Mouse (Mus musculus) liver, embryonic 12.5 days (tissue): ENCODE measurements around the gene Prkg1. TPM values are rescaled to one million over a fixed set of nuclear protein-coding genes. Genes with fewer than 3 reads are reported as not detected.

ENCODE experiments used
- ATAC-seq: fragments of 200-750 bp; cut with Nextera tagmentation; 2 replicates; pipeline ENCODE4 v1.8.0; 2017; ENCODE audit warnings: moderate number of reproducible peaks, mild to moderate bottlenecking, moderate library complexity
- H3K27ac ChIP-seq: fragments of 300-500 bp; sonication (generic); 2 replicates; pipeline ENCODE4 v1.5.1; 2016; ENCODE audit warnings: mild to moderate bottlenecking
- H3K27me3 ChIP-seq: fragments of 300-500 bp; sonication (generic); replicated peaks from 2 replicates; pipeline ENCODE4 v1.6.1; 2016; ENCODE audit warnings: mild to moderate bottlenecking, moderate library complexity
- H3K36me3 ChIP-seq: fragments of 300-500 bp; sonication (generic); 2 replicates; pipeline ENCODE4 v1.6.1; 2016; ENCODE audit warnings: mild to moderate bottlenecking, moderate library complexity
- H3K4me1 ChIP-seq: fragments of 300-500 bp; sonication (generic); 2 replicates; pipeline ENCODE4 v1.6.1; 2016
- H3K4me2 ChIP-seq: fragments of 300-500 bp; sonication (generic); 2 replicates; pipeline ENCODE4 v1.6.1; 2016; ENCODE audit warnings: mild to moderate bottlenecking, moderate library complexity
- H3K4me3 ChIP-seq: fragments of 300-500 bp; sonication (generic); 2 replicates; pipeline ENCODE4 v1.5.1; 2016; ENCODE audit warnings: mild to moderate bottlenecking, moderate library complexity
- H3K9ac ChIP-seq: fragments of 300-500 bp; sonication (generic); 2 replicates; pipeline ENCODE4 v1.6.1; 2016; ENCODE audit warnings: mild to moderate bottlenecking, moderate library complexity
- H3K9me3 ChIP-seq: fragments of 300-500 bp; sonication (generic); replicated peaks from 2 replicates; pipeline ENCODE4 v1.6.1; 2016; ENCODE audit warnings: mild to moderate bottlenecking, moderate library complexity
- WGBS: fragments of 180-500 bp; shearing (Covaris S2); methylation state at CpG from one replicate; pipeline ENCODE4 v1.1.7; 2016; ENCODE audit not compliant: insufficient replicate concordance; 5-methylcytosine and 5-hydroxymethylcytosine counted together
- polyA plus RNA-seq: library from polyadenylated mRNA; unstranded; fragments of >200 nt; fragmentation: Nextera tagmentation; extraction: Ambion mirVana; gene quantifications from 2 replicates; pipeline ENCODE4 v1.2.1, GENCODE M21; 2016

The Prkg1 gene
- polyA plus RNA-seq, 1 experiment from 2014 or later = 1.4 TPM

DNA sequence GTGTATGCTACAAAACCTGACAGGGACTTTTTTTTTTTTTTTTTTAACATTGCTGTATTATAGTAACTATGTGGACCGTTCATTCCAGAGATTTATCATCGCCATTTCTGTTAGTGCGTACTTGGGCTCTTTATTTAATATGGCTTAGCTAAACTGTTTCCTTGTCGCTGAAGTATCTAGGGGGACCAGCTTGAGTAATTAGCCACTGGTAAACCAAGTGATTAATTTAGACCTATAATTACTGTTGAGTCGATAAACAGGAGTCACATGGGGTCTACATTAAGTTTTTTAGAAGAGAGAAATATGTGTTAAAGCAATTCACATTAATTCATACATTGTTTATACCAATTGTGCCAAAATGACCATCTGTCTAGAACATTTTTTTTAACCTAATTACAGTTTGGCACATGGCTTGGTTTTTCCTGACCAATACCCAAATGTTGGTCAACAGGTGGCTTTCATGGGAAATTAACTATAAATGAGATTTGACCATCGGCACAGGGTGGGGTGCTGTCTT lies 605.8 kb downstream of the Prkg1 start:
- H3K9ac ChIP-seq = no peak overlapping the region
- ATAC-seq = no peak
- H3K4me1 ChIP-seq = no peaks in the 10 kb centered on the region
- no peaks in the 10 kb centered on the region for H3K27me3 ChIP-seq
- H3K4me2 ChIP-seq = no peak overlapping the region
- no peaks in the 10 kb centered on the region for H3K9me3 ChIP-seq
- H3K36me3 ChIP-seq = no peaks in the 10 kb centered on the region
- WGBS = 77% methylated on average over 6 of the region's 6 CpGs
- no peak overlapping the region for H3K27ac ChIP-seq
- no peak overlapping the region for H3K4me3 ChIP-seq

DNA sequence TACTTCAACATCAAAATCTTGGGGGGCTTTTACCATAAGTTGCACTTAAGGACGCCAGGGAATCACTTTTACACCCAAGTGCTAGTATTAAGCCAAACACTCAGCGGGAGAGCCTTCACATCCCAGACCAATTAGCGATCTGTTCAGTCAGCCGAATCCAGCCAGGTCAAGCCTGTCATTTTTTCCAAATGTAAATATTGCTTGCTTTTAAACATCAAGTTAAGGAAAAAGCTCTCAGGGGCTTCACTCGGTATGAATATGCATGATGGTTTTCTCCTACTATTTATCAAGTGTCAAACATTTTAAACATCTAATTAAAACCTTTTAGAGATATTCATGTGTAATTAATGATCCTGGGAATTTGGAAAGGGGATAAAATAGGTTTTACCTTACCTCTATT lies 611.4 kb downstream of the Prkg1 start:
- Histone ChIP-seq H3K9me3 (no peaks in the 10 kb centered on the region), H3K27ac (no peak overlapping the region), H3K4me2 (no peak overlapping the region), H3K4me3 (no peak overlapping the region), H3K9ac (no peak overlapping the region), H3K27me3 (no peaks in the 10 kb centered on the region), H3K36me3 (no peaks in the 10 kb centered on the region), H3K4me1 (no peaks in the 10 kb centered on the region)
- no peak for ATAC-seq
- WGBS = 50% methylated on average over 5 of the region's 5 CpGs

DNA sequence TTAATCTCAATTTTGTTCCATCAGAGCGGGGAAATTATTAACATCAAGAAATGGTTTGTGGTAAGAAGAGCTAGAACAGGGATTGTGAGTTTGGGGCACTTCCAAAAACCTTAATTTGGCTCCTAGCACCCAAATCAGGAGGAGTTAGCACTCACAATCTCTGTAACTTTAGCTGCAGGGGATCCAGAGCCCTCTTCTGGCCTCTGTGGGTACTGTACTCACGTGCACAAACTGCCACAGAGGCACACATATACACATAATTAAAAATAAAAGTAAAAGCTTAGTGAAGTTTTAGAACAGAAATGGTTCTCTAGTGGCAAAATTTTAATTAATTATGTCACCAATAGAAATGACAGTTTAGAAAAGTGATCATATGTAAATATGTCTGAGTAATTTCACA lies 614.9 kb downstream of the Prkg1 start:
- ATAC-seq = no peak
- H3K4me3 ChIP-seq = no peak overlapping the region
- no peak overlapping the region for H3K27ac ChIP-seq
- H3K9me3 ChIP-seq = no peaks in the 10 kb centered on the region
- WGBS = 73% methylated on average over 2 of the region's 2 CpGs
- no peaks in the 10 kb centered on the region for H3K4me1 ChIP-seq
- H3K9ac ChIP-seq = no peak overlapping the region
- no peaks in the 10 kb centered on the region for H3K27me3 ChIP-seq
- no peaks in the 10 kb centered on the region for H3K36me3 ChIP-seq
- H3K4me2 ChIP-seq = no peak overlapping the region

DNA sequence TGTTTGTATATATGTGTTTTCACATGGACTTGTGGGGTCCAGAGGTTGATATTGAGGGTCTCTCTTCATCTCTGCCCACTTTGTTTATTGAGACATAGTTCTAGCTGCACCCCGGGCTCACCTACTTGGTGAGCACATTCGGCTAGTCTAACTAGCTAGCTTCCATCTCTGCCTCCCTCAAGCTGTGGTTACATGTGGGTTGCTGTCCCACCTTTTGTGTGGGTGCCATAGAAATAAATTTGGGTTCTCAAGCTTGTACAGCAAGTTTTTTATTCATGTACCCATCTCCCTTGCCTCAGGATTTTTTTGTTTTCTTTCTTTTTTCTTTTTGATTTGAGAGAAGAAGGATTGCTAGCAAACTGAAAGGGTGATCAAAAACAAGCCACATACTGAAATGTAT lies 617.4 kb downstream of the Prkg1 start:
- Histone ChIP-seq H3K27ac (no peak overlapping the region), H3K27me3 (no peaks in the 10 kb centered on the region), H3K9me3 (no peaks in the 10 kb centered on the region), H3K9ac (no peak overlapping the region), H3K4me1 (no peaks in the 10 kb centered on the region), H3K4me2 (no peak overlapping the region), H3K36me3 (no peaks in the 10 kb centered on the region), H3K4me3 (no peak overlapping the region)
- no peak for ATAC-seq
- WGBS = 75% methylated on average over 2 of the region's 2 CpGs

DNA sequence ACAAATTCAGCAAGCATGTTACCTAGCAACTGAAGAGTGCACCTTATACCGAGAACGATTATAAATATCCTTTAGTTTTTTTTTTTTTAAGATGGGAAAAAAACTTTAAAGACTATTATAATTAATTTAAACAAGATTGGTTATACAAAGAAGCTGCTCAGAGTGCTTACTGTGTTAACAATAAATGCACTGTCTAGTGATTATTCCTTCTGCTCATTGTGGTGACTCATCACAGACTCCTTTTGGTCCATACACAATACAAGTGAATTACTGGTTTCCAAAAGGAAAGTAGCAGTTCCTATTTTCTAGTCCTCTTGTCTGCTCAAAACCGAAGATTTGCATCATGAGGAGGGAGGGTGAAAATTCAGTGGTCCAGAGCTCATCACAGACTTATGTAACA lies 618.7 kb downstream of the Prkg1 start:
- Histone ChIP-seq H3K4me2 (no peak overlapping the region), H3K9ac (no peak overlapping the region), H3K27ac (no peak overlapping the region), H3K27me3 (no peaks in the 10 kb centered on the region), H3K4me1 (no peaks in the 10 kb centered on the region), H3K4me3 (no peak overlapping the region), H3K36me3 (no peaks in the 10 kb centered on the region), H3K9me3 (no peaks in the 10 kb centered on the region)
- no peak for ATAC-seq
- WGBS = 67% methylated on average over 3 of the region's 3 CpGs

DNA sequence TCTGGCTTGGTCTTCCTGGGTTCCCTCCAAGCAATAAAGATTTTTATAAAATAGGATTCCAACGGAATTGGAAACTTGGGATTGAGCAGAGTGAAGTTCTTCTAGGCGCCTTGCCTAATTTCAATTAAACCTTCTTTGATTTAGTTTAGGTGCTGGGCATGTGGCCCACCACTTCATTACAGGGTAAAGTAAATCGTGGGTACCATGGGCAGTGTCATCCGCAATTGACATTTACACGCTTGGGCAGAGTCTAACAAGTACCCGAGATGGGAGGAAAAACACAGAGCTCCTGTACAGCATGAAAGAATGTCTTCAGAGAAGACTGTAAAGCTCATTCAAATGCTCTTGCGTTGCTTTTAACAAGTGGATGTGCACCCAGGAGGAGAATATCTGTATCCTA lies 622.9 kb downstream of the Prkg1 start:
- Histone ChIP-seq H3K36me3 (no peaks in the 10 kb centered on the region), H3K4me3 (no peak overlapping the region), H3K9ac (no peak overlapping the region), H3K4me1 (no peaks in the 10 kb centered on the region), H3K27me3 (no peaks in the 10 kb centered on the region), H3K4me2 (no peak overlapping the region), H3K9me3 (no peaks in the 10 kb centered on the region), H3K27ac (no peak overlapping the region)
- WGBS = 66% methylated on average over 7 of the region's 7 CpGs
- ATAC-seq = no peak

DNA sequence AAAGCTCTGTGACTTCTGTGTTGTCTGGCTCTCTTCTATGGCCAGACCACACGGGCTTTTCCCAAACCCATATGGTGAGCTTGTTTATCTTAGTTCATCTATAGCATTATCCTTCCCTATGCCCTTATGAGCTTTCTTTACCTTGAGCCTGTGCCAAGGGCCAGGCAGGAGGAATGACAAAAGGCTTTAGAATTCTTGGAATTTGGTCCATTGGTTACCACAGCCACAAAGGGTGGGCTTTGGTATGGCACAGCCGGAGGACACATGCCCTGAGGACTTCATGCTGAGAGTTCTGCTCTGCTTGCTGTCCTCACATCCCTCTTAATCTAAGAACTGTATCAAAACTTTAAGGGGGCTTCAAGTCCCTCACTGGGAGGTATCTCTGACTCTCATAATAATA lies 628.5 kb downstream of the Prkg1 start:
- Histone ChIP-seq H3K36me3 (no peaks in the 10 kb centered on the region), H3K27ac (no peak overlapping the region), H3K4me3 (no peak overlapping the region), H3K27me3 (no peaks in the 10 kb centered on the region), H3K9me3 (no peaks in the 10 kb centered on the region), H3K4me1 (no peaks in the 10 kb centered on the region), H3K4me2 (no peak overlapping the region), H3K9ac (no peak overlapping the region)
- WGBS = 45% methylated on average over 2 of the region's 2 CpGs
- ATAC-seq = no peak

DNA sequence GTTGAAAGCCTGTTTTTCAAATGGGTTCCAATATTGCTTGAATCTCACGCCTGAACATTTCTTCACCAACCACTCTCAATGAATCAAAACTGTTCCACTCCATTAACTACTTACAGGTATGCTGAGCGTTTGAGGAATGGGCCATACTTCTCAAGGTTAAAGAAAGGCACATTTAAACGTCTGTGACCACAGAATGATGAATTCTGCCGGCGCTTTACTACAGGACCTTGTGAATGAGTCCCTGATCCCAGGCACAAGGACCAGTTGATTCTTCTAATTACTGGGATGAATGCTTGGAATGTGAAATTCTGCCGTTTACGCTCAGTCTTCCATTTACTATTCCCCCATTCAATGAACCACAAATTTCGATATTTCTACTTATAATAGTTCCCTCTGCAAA lies 632.2 kb downstream of the Prkg1 start:
- no peaks in the 10 kb centered on the region for H3K4me1 ChIP-seq
- no peak overlapping the region for H3K9ac ChIP-seq
- no peak overlapping the region for H3K27ac ChIP-seq
- no peak overlapping the region for H3K4me2 ChIP-seq
- WGBS = 74% methylated on average over 8 of the region's 8 CpGs
- no peaks in the 10 kb centered on the region for H3K27me3 ChIP-seq
- H3K4me3 ChIP-seq = no peak overlapping the region
- no peaks in the 10 kb centered on the region for H3K9me3 ChIP-seq
- no peaks in the 10 kb centered on the region for H3K36me3 ChIP-seq
- no peak for ATAC-seq

DNA sequence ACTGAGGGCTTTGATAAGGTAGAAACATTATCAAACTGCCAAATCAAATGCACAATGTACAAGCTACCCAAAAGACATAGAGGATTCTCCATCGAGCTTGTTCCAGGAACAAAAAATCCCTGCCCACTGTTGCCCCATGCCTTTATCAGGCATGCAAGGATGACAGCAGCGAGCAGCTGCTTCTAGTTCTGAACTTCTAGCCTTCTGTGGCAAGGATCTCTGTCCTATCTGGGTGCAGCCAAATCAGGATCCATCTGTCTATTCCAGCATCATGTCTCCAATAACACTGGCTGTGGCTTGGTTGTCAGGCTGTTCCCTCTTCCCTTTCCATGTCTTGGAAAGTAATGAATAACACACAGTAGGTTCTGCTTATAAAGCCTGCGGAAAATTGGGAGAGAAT lies 640.2 kb downstream of the Prkg1 start:
- 64% methylated on average over 3 of the region's 3 CpGs for WGBS
- ATAC-seq = no peak
- Histone ChIP-seq H3K9me3 (no peaks in the 10 kb centered on the region), H3K4me2 (no peak overlapping the region), H3K27ac (no peak overlapping the region), H3K9ac (no peak overlapping the region), H3K4me3 (no peak overlapping the region), H3K36me3 (no peaks in the 10 kb centered on the region), H3K4me1 (no peaks in the 10 kb centered on the region), H3K27me3 (no peaks in the 10 kb centered on the region)

DNA sequence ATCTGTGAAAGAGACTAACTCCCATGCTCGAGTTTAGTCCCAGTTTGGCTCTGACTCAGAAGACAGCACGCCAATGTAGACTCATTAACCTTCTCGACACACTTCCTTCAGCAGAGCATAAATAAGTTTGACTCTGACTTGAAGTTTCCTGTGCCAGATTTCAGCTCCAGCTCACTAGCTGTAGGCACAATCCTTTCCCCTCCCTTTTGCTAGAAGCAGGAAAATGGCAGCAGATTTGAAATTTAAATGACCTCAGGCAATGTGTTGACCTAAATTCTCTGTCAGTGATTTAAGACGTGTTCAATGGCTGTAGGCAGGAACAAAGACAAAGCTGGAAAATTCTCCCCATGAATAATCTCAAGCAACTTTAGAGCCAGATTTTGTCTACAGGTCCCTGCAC lies 650.1 kb downstream of the Prkg1 start:
- Histone ChIP-seq H3K27me3 (no peaks in the 10 kb centered on the region), H3K27ac (no peak overlapping the region), H3K4me2 (no peak overlapping the region), H3K9ac (no peak overlapping the region), H3K4me3 (no peak overlapping the region), H3K4me1 (no peaks in the 10 kb centered on the region), H3K9me3 (no peaks in the 10 kb centered on the region), H3K36me3 (no peaks in the 10 kb centered on the region)
- WGBS = 62% methylated on average over 4 of the region's 4 CpGs
- no peak for ATAC-seq

DNA sequence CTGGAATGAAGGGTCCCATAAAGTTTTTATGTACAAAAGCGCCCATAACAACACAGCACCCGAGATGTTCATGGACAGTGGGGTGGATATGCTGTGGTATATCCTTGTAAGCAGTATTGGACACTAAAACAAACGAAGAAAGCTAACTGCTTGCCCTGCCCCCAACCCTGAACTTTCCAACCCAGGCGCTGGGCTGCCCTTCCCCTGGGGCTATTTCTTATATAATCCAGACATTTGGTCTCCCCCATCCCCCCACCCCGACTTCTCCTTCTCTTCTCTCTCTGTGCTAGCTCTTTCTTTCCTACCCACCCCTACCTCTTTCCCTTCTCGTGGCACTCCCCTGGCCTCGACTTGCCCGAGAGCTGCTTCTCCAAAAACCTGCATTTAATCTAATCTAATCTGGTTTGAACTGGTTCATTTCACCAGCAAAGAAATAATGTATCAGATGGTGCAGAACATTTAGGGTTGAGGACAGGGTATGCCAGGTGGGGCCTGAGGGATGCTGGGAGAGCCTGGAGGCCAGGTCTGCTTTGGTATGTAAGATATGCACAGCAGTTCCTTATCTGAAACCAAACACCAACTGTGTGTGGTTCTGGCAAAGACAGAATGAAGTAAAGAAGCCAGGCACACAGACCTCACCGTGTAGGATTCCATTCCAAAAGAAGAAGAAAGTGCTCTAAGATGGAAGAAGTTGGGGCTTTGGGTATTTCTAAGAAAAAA lies 657.8 kb downstream of the Prkg1 start:
- Histone ChIP-seq H3K4me2 (peak overlapping the region; percentile 13), H3K36me3 (no peaks in the 10 kb centered on the region), H3K4me3 (no peak overlapping the region), H3K9me3 (no peaks in the 10 kb centered on the region), H3K4me1 (peaks cover 31% of the 10 kb centered on the region), H3K27ac (no peak overlapping the region), H3K9ac (no peak overlapping the region), H3K27me3 (no peaks in the 10 kb centered on the region)
- ATAC-seq = peak; percentile 93
- WGBS = 24% methylated on average over 9 of the region's 9 CpGs

DNA sequence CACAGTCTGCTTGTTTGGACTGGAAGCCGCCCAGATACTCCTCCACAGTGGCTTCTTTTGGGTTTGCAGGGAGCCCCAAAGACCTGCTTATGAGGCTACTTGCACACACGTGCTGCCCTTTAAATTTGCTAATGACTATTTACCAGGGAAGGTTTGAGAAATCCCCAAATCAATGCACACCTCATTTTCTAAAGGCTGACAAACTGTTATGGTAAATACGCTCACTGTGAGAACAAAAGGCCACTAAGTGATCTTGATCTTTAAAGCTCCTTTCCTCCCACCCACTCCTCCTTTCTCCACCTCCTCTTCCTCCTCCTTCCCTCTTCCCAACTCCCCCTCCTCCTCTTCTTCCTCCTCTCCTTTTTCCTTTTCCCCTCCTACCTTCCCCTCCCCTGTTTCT lies 658.8 kb downstream of the Prkg1 start:
- WGBS = 69% methylated on average over 3 of the region's 3 CpGs
- H3K4me2 ChIP-seq = no peak overlapping the region
- H3K36me3 ChIP-seq = no peaks in the 10 kb centered on the region
- H3K4me3 ChIP-seq = no peak overlapping the region
- H3K27ac ChIP-seq = no peak overlapping the region
- no peak for ATAC-seq
- no peaks in the 10 kb centered on the region for H3K27me3 ChIP-seq
- H3K9me3 ChIP-seq = no peaks in the 10 kb centered on the region
- peaks cover 31% of the 10 kb centered on the region for H3K4me1 ChIP-seq
- H3K9ac ChIP-seq = no peak overlapping the region

DNA sequence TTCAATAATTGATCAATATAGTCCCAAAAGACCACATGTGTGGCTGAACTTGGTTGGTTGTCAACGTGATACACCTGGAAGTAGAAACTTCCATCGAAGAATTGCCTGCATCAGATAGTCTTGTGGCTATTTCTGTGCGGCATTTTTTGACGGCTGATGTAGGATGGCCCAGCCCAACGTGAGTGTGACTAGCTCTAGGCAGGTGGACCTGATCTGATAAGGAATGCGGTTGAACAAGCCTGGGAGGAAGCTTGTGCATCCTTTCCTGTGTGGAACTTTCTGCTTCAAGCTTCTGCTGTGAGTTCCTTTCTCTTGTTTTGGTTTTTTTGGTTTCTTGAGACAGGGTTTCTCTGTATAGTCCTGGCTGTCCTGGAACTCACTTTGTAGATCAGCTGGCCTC lies 660.1 kb downstream of the Prkg1 start:
- WGBS = 26% methylated on average over 6 of the region's 6 CpGs
- no peaks in the 10 kb centered on the region for H3K36me3 ChIP-seq
- no peak overlapping the region for H3K4me3 ChIP-seq
- H3K27ac ChIP-seq = no peak overlapping the region
- H3K4me1 ChIP-seq = peaks cover 31% of the 10 kb centered on the region
- no peaks in the 10 kb centered on the region for H3K27me3 ChIP-seq
- peak; percentile 68; the same call in 1 of the 2 replicates for ATAC-seq
- no peaks in the 10 kb centered on the region for H3K9me3 ChIP-seq
- H3K4me2 ChIP-seq = no peak overlapping the region
- no peak overlapping the region for H3K9ac ChIP-seq
